Mouse (Mus musculus) WW6 (cell line): ENCODE data around the gene Stat3.

ENCODE experiments used
- DNase-seq: peaks from one replicate; pipeline ENCODE4 v3.0.0-alpha.2; 2013; ENCODE audit warnings: low read depth, low spot score

Gene Stat3

DNA sequence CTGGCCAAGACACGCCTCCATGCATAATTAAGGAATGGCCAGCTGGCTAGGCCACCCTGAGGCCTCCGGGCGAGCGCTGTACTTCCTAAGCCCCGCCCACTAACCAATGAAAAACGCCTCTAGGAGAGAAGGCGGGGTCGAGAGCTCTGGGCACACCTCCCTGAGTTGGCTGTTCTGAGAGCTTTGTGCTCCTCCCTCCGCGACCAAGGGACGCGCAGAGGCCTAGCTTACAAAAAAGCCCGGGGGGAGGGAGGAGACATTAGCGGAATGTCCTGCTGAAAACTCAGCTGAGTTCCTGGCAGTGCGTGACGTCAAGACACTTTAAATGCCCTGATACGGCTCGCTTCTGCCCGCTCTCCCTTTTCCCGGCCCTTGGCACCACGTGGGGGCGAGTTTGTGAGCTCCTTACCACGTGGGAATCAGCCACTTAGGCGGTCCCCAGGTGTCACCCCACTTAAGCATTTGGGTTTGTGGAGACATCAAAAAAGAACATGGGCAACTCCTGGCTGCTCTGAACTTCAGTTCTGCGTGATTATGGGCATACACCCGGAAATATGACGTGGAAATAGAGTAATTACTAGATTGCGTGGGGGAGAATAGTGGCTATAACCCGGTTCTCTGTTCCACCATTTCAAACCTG is at the start of gene Stat3:
Gene Stat3, minus strand, starts transcription at position 29 of the 640 bp plus-strand sequence.
- DNase-seq: peak; percentile 100

DNA sequence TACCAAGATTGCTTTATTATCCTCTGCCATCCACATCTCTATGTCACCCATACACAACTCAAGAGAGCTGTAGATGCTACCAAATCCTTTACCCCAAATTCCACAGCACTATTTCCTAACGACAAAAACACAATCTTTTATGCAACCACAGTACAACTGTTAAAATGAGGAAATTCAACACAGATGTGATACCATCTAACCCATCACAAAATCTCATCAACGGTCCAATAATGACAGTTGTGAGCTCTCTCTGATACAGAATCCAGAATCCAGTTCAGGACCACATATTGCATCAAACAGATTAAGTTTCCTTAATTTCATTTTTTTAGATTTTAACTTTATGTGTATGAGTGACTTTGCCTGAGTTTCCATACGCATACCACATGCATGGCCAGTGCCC is 49.3 kb upstream of the Stat3 start:
- DNase-seq: no peak

DNA sequence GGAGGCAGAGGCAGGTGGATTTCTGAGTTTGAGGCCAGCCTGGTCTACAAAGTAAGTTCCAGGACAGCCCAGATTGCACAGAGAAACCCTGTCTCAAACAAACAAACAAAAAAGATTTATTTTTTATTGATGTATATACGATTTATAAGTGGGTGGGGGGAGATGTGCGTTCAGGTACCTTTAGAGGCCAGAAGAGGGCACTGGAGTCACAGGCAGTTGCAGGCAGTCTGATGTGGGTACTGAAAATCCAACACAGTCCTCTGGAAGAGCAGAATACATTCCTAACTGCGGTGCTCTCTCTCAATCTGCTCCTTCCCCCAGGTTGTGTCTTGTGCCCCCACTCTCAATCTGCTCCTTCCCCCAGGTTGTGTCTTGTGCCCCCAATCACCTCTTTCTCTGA is 46.3 kb upstream of the Stat3 start:
- DNase-seq: no peak

GRCm38 (mm10) chr11:100983778-100984131 is 44.4 kb upstream of the Stat3 start:
- no peak for DNase-seq

- no peak for DNase-seq
Observed at GRCm38 (mm10) chr11:100983125-100983777, 43.9 kb upstream of the Stat3 start.

- DNase-seq: no peak
Observed at GRCm38 (mm10) chr11:100982087-100982486, 42.7 kb upstream of the Stat3 start.

GRCm38 (mm10) chr11:100981236-100981635 is 41.9 kb upstream of the Stat3 start:
- DNase-seq: no peak

DNA sequence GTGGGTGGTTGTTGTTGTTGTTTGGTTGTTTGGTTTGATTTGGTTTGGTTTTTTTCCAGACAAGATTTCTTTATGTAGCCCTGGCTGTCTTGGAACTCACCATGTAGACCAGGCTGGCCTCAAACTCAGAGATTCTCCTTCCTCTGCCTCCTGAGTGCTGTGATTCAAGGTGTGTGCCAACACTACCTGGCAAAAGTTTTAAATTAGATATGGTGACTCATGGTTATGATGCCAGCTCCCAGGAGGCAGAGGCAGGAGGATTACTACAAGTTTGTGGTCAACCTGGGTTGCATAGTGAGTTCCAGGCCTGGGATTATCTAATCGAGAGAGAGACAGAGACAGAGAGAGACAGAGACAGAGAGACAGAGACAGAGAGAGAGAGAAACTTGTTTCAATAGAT is 41.1 kb upstream of the Stat3 start:
- DNase-seq: no peak

DNA sequence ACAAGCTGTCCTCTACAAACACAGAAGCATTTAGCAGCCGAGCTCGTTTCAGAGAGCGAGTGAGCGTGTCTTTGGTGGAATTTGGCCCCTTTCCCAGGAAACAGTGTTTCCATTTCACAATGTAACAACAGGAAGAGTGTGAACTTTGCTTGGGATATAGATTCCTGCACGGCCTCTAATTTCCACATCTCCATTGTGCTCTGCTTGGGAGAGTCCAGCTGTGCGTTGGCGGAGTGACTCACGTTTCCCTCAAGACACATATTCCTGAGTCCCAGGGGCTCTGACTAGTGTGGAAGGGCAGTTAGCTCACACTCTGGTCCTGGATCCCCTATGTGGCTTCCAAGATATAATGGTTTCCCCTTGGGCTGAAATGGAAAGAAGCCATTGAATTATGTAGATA is 40.5 kb upstream of the Stat3 start:
- no peak for DNase-seq

DNA sequence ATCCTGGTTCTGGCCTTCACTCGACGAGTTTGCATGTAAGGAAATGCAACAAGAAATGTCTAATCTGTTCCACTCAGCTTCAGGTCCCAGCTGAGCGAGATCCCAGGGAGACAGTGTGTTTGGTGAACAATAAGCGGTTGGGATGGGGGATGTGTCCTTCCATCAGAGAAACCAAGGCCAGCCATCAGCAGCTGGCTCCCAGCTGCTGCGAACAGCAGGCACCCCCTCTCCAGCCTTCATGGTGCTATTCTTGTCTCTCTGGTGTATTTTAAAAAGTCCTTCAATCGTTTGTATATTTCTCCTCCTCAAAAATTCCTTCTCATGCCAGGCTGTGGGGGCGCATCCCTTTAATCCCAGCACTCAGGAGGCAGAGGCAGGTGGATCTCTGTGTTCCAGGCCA is 35.9 kb upstream of the Stat3 start:
- DNase-seq: no peak

DNA sequence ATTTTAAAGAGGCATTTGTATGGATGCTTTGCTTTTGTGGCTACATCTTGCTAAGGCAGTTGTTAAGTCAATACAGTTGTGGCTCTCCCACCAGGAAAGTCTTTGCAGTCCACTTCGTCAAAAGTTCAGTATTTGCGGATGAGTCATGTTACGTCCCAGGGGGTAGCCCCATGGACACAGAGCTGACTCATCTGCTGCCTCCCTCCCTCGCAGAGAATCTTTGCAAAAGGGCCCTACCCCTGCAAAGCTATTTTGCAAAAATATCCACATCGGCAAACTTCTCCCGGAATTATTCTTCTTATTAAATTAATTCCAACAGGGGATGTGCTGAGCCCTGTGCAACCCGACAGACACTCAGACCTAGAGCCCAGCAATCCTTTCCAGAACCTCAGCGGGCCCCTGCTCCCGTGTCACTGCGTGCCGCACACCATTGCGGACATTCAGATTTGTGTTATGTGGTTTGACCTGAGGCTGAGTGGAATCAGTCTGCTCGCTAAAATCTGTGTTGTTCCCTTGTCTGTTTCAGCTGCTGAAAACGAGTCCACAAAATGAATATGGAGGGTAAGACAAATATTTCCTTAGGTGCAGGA is 35.1 kb upstream of the Stat3 start:
- no peak for DNase-seq

DNA sequence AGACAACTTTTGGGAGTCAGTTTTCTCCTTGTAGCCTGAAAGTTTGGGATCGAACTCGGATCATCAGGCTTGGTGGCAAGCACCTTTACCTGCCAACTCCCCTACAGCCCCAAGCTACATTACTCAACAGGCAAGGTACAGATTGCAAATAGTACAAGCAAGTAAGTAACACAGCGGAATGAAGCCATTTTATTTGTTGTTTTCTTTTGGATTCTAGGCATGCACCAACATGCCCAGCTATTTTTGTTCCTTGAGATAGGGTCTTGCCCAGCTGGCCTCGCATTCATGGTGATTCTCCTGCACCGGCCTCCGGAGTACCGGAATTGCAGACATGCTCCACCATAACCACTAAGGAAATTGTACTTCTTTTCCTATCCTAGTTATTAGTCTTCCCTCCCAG is 33.9 kb upstream of the Stat3 start:
- DNase-seq: no peak

GRCm38 (mm10) chr11:100971455-100971854 is 32.1 kb upstream of the Stat3 start:
- DNase-seq: no peak

GRCm38 (mm10) chr11:100970557-100970937 is 31.2 kb upstream of the Stat3 start, which contains the start of gene Cavin1:
Gene Cavin1, minus strand, starts transcription at chr11:100970887.
- no peak for DNase-seq

- no peak for DNase-seq
Observed at GRCm38 (mm10) chr11:100969744-100970556, 30.6 kb upstream of the Stat3 start.

DNA sequence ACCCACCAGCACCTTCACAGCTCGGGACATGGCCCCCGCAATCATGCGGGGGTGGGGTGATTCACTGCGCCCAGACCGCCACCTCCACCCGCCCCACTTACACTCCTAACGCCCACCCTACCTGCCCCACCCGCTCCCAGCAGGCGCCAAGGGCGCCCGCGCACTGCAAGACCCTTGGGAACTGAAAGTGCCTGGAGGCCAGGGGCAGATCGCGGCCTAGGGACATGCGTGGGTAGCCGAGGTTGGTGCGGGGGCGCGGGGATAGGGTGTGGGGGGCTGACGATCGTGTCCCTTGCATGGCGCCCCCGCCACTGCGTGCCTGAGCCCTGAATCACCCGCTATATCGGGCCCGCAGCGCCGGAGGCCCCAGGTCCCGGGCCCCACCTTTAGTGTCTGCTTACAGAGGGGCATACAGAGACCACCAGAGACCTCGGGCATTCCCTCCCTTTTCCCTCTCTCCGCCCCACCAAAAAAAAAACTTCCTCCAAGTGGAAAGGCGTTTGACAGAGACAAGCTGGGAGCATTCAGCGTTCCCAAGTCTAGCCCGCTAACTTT is 29.9 kb upstream of the Stat3 start:
- no peak for DNase-seq

- DNase-seq: no peak
Observed at GRCm38 (mm10) chr11:100968501-100968900, 29.2 kb upstream of the Stat3 start.

- no peak for DNase-seq
Observed at GRCm38 (mm10) chr11:100967881-100968420, 28.6 kb upstream of the Stat3 start.

- no peak for DNase-seq
Observed at GRCm38 (mm10) chr11:100967376-100967775, 28.0 kb upstream of the Stat3 start.

DNA sequence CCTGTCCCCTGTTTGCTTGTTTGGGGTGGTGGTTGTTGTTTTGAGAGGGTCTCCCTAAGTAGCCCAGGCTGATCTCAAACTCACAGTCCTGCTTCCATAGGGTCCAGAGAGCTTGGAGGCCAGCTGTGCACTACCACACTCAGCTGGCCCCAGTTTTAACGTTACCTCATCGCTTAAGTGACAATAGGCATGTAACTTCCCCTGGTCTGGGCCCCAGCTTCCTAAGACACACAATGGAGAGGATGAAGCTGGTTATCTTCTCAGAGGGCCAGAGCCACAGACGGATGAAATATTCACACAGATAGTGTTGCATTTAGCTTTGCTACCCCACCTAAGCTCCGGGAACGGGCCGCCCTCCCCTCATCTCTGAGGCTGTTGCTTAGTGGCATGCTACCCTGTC is 26.4 kb upstream of the Stat3 start:
- no peak for DNase-seq

DNA sequence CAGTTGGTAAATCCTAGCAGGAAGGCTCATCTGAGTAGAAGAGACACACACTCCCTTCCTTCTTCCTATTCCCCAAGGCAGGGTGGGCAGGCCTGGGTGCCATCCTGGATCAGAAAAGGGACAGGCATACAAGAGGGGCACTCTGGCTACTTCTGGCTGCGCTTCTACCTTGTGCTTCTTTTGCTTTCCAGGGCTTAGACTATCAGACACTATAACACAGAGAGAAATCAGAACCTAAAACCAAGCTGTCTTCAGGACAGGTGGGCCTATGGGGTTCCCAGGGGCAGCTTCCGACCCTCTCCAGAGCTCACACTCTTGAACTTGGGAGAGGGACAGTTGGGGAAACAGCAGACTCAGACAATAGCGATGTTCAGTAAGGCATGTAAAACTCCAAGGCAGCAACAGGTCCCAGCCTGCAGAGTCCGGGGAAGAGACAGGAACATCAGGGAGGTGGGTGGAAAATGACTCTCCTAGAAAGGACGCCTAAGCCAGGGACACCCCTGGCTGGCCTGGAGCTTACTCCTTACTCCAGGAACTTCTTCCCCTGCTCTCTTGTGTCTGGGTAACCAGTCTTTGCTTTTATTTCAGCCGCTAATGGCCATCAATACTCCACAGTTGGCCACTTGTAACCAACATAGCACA is 25.7 kb upstream of the Stat3 start:
- DNase-seq: no peak
